Mouse (Mus musculus): ENCODE measurements at regions not wholly inside any gene's neighbourhood (a gene's known extent, or its start where the extent isn't known, plus 50 kb on each side); places are given as distances from the start of the nearest gene placed in this dataset.

DNA sequence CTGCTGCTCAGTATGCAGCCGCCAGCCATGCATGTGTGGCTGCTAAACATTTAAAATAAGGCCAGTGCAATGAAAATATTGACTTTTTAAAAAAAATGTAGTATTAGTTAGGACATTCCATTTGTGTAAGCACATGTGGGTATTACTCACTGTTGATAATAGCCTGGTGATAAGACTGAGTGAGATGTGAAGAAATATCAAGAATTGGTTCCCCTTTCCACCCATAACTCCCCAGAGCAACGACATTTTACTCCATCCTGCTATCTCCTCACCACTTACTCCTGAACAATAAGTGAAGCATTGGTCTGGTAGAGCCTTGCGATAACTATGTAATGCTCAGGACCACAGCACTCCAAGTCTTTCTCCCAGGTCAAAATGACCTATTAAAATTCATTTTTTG is 178.2 kb downstream of the Enc1 start:
- Histone ChIP-seq H3K79me2 (ENCODE audit: control insufficient read depth, insufficient read depth, low read length, poor library complexity) (no peaks in the 10 kb centered on the region), H3K36me3 (ENCODE audit: control insufficient read depth in 1 of 2, insufficient read depth in 2 of 2, low read length in 2 of 2) (peaks cover 0 to 20% of the 10 kb centered on the region in 2 experiments; a peak in 2 of 4 replicates), H3K4me3 (ENCODE audit: control insufficient read depth in 1 of 2, insufficient read depth in 1 of 2, low read depth in 2 of 2, low read length in 2 of 2) (no peak overlapping the region), H3K4me1 (ENCODE audit: control insufficient read depth in 1 of 2, insufficient read depth in 2 of 2, low read length in 2 of 2) (peaks cover 10 to 25% of the 10 kb centered on the region in 2 experiments), H3K27me3 (ENCODE audit: control insufficient read depth in 1 of 2, insufficient read depth in 2 of 2, low read length in 2 of 2) (no peaks in the 10 kb centered on the region), H3K27ac (ENCODE audit: control insufficient read depth, low read depth, low read length) (peak overlapping the region; percentile 59), H3K9ac (ENCODE audit: control insufficient read depth, low read depth, low read length, poor library complexity, severe bottlenecking) (no peak overlapping the region), H3K9me3 (replicated peaks; ENCODE audit: insufficient read depth, low read length) (no peaks in the 10 kb centered on the region)
- TF ChIP-seq RCOR1 (IDR thresholded peaks at IDR 0.05; ENCODE audit: low read depth, low read length): peak; percentile 10; the same call in 1 of the 2 replicates
- peak; percentile 71 for TF ChIP-seq MAX (IDR thresholded peaks at IDR 0.05; ENCODE audit: low read length)
- peak; percentile 84 for TF ChIP-seq ETS1 (IDR thresholded peaks at IDR 0.05; ENCODE audit: low read depth, low read length)
- 0 out of 2 replicates have a peak, but pooled peaks have one; percentile 43 for TF ChIP-seq MYB (IDR thresholded peaks at IDR 0.05; ENCODE audit: low read depth, low read length)
- TF ChIP-seq GATA1 (IDR thresholded peaks at IDR 0.05; ENCODE audit: low read depth, low read length): peak; percentile 90
- no peak for TF ChIP-seq KAT2A (conservative IDR thresholded peaks at IDR 0.05; ENCODE audit: low read depth, low read length)
- TF ChIP-seq MYC (IDR thresholded peaks at IDR 0.05; ENCODE audit: low read depth, low read length): peak; percentile 91; the same call in 1 of the 2 replicates
- TF ChIP-seq EP300 (IDR thresholded peaks at IDR 0.05; ENCODE audit: low read depth in 1 of 2, low read length in 2 of 2): peak; percentile 82 to 90
- peak; percentile 83 for TF ChIP-seq ZNF384 (IDR thresholded peaks at IDR 0.05; ENCODE audit: low read depth, low read length)
- TF ChIP-seq MEF2A (IDR thresholded peaks at IDR 0.05; ENCODE audit: extremely low read depth, insufficient replicate concordance, low read depth, low read length, poor library complexity, severe bottlenecking): no peak
- peak; percentile 52; the same call in 1 of the 2 replicates for TF ChIP-seq TCF12 (IDR thresholded peaks at IDR 0.05; ENCODE audit: low read depth, low read length)
- DNase-seq (ENCODE audit: low read depth, low spot score): peak; percentile 67

- DNase-seq (ENCODE audit: low read depth, low spot score): no peak
- Histone ChIP-seq H3K9ac (ENCODE audit: control insufficient read depth, low read depth, low read length, poor library complexity, severe bottlenecking) (no peak overlapping the region), H3K27ac (ENCODE audit: control insufficient read depth, low read depth, low read length) (peak overlapping the region; percentile 18; the same call in 1 of the 2 replicates), H3K36me3 (ENCODE audit: control insufficient read depth in 1 of 2, insufficient read depth in 2 of 2, low read length in 2 of 2) (peaks cover 0 to 20% of the 10 kb centered on the region in 2 experiments; a peak in 2 of 4 replicates), H3K79me2 (ENCODE audit: control insufficient read depth, insufficient read depth, low read length, poor library complexity) (no peaks in the 10 kb centered on the region), H3K9me3 (replicated peaks; ENCODE audit: insufficient read depth, low read length) (no peaks in the 10 kb centered on the region), H3K4me1 (ENCODE audit: control insufficient read depth in 1 of 2, insufficient read depth in 2 of 2, low read length in 2 of 2) (peaks cover 10 to 25% of the 10 kb centered on the region in 2 experiments), H3K27me3 (ENCODE audit: control insufficient read depth in 1 of 2, insufficient read depth in 2 of 2, low read length in 2 of 2) (no peaks in the 10 kb centered on the region), H3K4me3 (ENCODE audit: control insufficient read depth in 1 of 2, insufficient read depth in 1 of 2, low read depth in 2 of 2, low read length in 2 of 2) (no peak overlapping the region)
- no peak for TF ChIP-seq POLR2A (IDR thresholded peaks at IDR 0.05; ENCODE audit: control insufficient read depth in 1 of 2, insufficient read depth in 1 of 2, low read depth in 1 of 2, low read length in 2 of 2, poor library complexity in 1 of 2)
- no peak for TF ChIP-seq POLR2AphosphoS2 (IDR thresholded peaks at IDR 0.05; ENCODE audit: low read length)
- no peak for TF ChIP-seq MAFK (IDR thresholded peaks at IDR 0.05; ENCODE audit: borderline replicate concordance, low read depth, low read length)
- no peak for TF ChIP-seq POLR2AphosphoS5 (IDR thresholded peaks at IDR 0.05; ENCODE audit: borderline replicate concordance, low read depth, low read length)
- TF ChIP-seq SIN3A (IDR thresholded peaks at IDR 0.05; ENCODE audit: low read length): no peak
- TF ChIP-seq TAL1 (IDR thresholded peaks at IDR 0.05; ENCODE audit: low read length): no peak
Observed at GRCm38 (mm10) chr13:97418681-97419080, 177.8 kb downstream of the Enc1 start.

All from MEL (cell line).